Mouse (Mus musculus): ENCODE measurements around the gene Hebp2.

- TF ChIP-seq GATA1 (IDR thresholded peaks at IDR 0.05; ENCODE audit: low read length): no peak
- no peak for TF ChIP-seq TAL1 (IDR thresholded peaks at IDR 0.05; ENCODE audit: low read length)
Observed at GRCm38 (mm10) chr10:18505690-18506089, 40.2 kb downstream of the Hebp2 start.
